Mouse (Mus musculus): ENCODE results near the gene Rbks.

GRCm38 (mm10) chr5:31636636-31637253 is 60.7 kb downstream of the Rbks start:
- TF ChIP-seq CTCF (IDR thresholded peaks at IDR 0.05; ENCODE audit: low read depth) = no peak
- no peak for TF ChIP-seq EP300 (IDR thresholded peaks at IDR 0.05; ENCODE audit: low read depth)

Data from liver, postnatal 0 days (tissue).